Mouse (Mus musculus) small intestine, adult 2 months (tissue): ENCODE measurements around the gene Gm28305.

Experiments used
- CTCF ChIP-seq: fragments of 200-500 bp; IDR thresholded peaks from 2 replicates; pipeline ENCODE4 v1.5.1; 2012; ENCODE audit warnings: low read depth, mild to moderate bottlenecking, control low read depth, inconsistent platforms, low read length, moderate library complexity, mixed read lengths; ENCODE audit not compliant: insufficient replicate concordance, insufficient read length; ENCODE audit errors: extremely low read depth
- POLR2A ChIP-seq: fragments of 200-500 bp; IDR thresholded peaks from 2 replicates; pipeline ENCODE4 v1.6.1; 2012; ENCODE audit warnings: low read depth, mild to moderate bottlenecking, control low read depth, inconsistent platforms, low read length, moderate library complexity

DNA sequence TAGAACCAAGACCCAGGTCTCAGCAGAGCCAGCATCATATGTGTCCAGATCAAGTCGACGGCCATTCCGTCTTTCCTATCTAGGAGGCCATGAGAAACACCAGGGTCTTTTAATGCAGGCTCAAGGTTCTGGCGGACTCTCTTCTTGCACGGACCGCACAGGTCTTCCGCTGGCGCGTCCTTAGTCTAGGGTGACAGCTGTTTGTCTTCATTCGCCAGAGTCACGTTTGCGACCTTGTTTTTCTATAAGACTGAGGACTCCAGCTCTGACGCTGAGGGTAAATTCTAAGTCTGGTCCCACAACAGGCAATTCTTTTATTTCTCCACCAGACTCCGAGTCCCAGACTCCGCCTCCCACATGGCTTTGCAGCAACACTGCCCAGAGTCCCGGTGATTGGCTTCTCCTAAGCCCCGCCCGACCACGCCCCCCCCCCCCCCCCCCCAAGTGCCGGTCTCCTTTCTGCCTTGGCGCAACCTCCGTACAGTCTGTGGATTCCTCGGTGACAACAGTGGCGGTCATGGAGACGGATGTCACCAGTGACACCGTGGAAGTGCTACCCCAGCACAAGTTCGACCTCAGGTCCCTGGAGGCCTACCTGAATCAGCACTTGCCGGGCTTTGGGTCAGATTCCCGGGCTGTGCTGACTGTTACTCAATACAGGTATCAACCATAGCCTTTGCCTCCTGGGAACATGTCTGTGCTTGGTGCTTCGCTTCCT is 22.9 kb downstream of the Gm28305 start, which contains the start of gene Acad11:
- TF ChIP-seq CTCF (no peak), POLR2A (peak; percentile 64; the same call in 1 of the 2 replicates)
